Mouse (Mus musculus) heart, postnatal 0 days (tissue): ENCODE data around the gene Tomm40l.
A peak's percentile ranks its signal among the peaks of the same experiment; 100 is the strongest.

ENCODE experiments used
- CTCF ChIP-seq: IDR thresholded peaks from 2 replicates; pipeline ENCODE4 v1.5.1; 2016; ENCODE audit warnings: antibody characterized with exemption, control low read depth, low read depth
- EP300 ChIP-seq: IDR thresholded peaks from 2 replicates; pipeline ENCODE4 v1.6.1; 2016; ENCODE audit warnings: antibody characterized with exemption, low read depth

- TF ChIP-seq EP300 (no peak), CTCF (peak; percentile 81)
These were observed 34.7 kb upstream of the Tomm40l start for GRCm38 (mm10) chr1:171256937-171257548.
